Mouse (Mus musculus): ENCODE measurements around the gene Mroh2a. TPM values are rescaled to one million over a fixed set of nuclear protein-coding genes. Genes with fewer than 3 reads are reported as not detected.

Gene Mroh2a
- total RNA-seq, 1 experiment: 0.76 TPM

GRCm38 (mm10) chr1:88292057-88292456, 65.3 kb downstream of the Mroh2a start:
- Histone ChIP-seq H3K4me1 (ENCODE audit: control insufficient read depth in 2 of 2, insufficient read depth in 2 of 2, low read length in 2 of 2, poor library complexity in 1 of 2) (no peaks in the 10 kb centered on the region; a peak in 1 of 4 replicates), H3K36me3 (ENCODE audit: control insufficient read depth, insufficient read depth, low read length, poor library complexity, severe bottlenecking) (no peaks in the 10 kb centered on the region), H3K4me3 (ENCODE audit: insufficient read depth in 1 of 2, low read depth in 1 of 2, low read length in 2 of 2, poor library complexity in 1 of 2, severe bottlenecking in 1 of 2) (no peak overlapping the region), H3K9me3 (ENCODE audit: control insufficient read depth, insufficient read depth, low read depth, low read length) (no peaks in the 10 kb centered on the region), H3K27ac (ENCODE audit: insufficient read depth, low read depth, low read length, poor library complexity, severe bottlenecking) (no peak overlapping the region), H3K9ac (ENCODE audit: insufficient read depth, low read depth, low read length, poor library complexity, severe bottlenecking) (no peak overlapping the region)
- no peak for DNase-seq (ENCODE audit: low read depth, low spot score)
- in situ Hi-C loops (cut with MboI; ENCODE audit: low sequenced_read_pairs in 2 of 2, unreplicated experiment in 2 of 2): no loop called here
- no peak for TF ChIP-seq ZNF384 (IDR thresholded peaks at IDR 0.05; ENCODE audit: low read depth, low read length)
- TF ChIP-seq ZC3H11A (IDR thresholded peaks at IDR 0.05; ENCODE audit: borderline replicate concordance, low read depth, low read length): no peak
- no peak for TF ChIP-seq MAFK (IDR thresholded peaks at IDR 0.05; ENCODE audit: insufficient read depth, low read depth, low read length)

- Histone ChIP-seq H3K4me3 (ENCODE audit: insufficient read depth in 1 of 2, low read depth in 1 of 2, low read length in 2 of 2, poor library complexity in 1 of 2, severe bottlenecking in 1 of 2) (no peak overlapping the region), H3K9ac (ENCODE audit: insufficient read depth, low read depth, low read length, poor library complexity, severe bottlenecking) (no peak overlapping the region), H3K4me1 (ENCODE audit: control insufficient read depth in 2 of 2, insufficient read depth in 2 of 2, low read length in 2 of 2, poor library complexity in 1 of 2) (no peaks in the 10 kb centered on the region; a peak in 1 of 4 replicates), H3K36me3 (ENCODE audit: control insufficient read depth, insufficient read depth, low read length, poor library complexity, severe bottlenecking) (no peaks in the 10 kb centered on the region), H3K9me3 (ENCODE audit: control insufficient read depth, insufficient read depth, low read depth, low read length) (no peaks in the 10 kb centered on the region), H3K27ac (ENCODE audit: insufficient read depth, low read depth, low read length, poor library complexity, severe bottlenecking) (no peak overlapping the region)
- no peak for DNase-seq (ENCODE audit: low read depth, low spot score)
- TF ChIP-seq ZNF384 (IDR thresholded peaks at IDR 0.05; ENCODE audit: low read depth, low read length) (no peak), ZC3H11A (IDR thresholded peaks at IDR 0.05; ENCODE audit: borderline replicate concordance, low read depth, low read length) (no peak), MAFK (IDR thresholded peaks at IDR 0.05; ENCODE audit: insufficient read depth, low read depth, low read length) (no peak), CHD2 (IDR thresholded peaks at IDR 0.05; ENCODE audit: low read depth, low read length) (no peak), HCFC1 (IDR thresholded peaks at IDR 0.05; ENCODE audit: borderline replicate concordance, insufficient read depth, low read length) (no peak)
- in situ Hi-C loops (cut with MboI; ENCODE audit: low sequenced_read_pairs in 2 of 2, unreplicated experiment in 2 of 2): no loop called here
Measured at GRCm38 (mm10) chr1:88294650-88295049, 67.9 kb downstream of the Mroh2a start.

DNA sequence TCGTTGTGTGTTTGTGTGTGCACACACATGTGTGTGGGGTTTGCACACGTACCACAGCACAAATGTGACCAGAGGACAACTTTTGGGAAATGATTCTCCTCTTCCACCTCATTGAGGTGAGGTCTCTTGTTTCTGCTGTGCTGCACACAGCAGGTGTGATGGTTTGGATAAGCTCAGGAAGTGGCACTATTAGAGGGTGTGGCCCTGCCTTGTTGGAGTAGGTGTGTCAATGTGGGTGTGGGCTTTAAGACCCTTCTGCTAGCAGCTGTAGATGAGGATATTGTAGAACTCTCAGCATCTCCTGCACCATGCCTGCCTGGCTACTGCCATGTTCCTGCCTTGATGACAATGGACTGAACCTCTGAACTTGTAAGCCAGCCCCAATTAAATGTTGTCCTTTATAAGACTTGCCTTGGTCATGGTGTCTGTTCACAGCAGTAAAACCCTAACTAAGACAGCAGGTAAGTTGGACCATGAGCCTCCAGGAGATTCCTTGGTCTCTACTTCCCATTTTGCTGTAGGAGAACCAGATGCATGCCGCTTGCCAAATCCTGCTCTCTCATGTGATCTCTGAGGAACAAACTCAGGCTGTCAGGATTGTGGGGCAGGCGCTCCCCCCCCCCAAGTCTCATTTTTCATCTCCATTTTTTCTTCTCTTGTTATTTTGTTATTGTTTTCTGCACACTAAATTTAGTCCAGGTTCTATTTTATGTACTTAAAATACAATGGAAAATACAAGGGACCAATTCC, 69.6 kb downstream of the Mroh2a start:
- H3K36me3 ChIP-seq (ENCODE audit: control insufficient read depth, insufficient read depth, low read length, poor library complexity, severe bottlenecking): no peaks in the 10 kb centered on the region

DNA sequence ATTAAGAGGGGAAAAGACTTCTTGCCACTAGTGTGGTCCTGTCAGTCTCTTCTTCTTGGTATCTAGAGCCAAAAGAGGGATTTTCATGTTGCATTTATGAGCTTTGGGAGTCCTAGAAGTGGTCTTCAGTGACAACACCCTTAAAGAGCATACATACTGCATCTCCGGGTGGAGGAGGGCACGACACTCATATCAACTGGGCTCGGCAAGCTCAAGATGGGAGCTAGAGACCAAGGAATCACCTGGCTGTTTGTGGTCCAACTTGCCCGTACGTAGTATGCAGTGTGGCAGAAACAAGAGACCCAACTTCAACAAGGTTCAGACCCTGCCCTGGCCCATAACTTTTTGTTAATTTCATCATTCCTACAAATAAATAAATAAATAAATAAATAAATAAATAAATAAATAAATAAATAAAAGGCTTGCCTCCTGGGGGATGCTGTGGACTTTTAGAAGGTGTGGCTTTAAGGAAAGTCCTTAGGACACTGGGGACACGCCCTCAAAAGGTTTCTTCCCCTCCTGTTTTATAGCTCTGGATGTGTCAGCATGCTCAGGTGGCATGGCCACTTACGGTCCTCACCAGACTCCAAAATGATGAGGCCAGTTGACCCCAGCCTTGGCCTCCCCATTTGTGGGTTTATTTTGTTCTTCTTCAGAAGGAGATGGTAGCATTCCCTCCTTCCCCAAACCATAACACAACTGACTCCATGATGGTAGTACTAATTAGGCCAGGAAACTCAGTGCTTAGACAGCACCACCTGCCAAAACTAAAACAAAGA, 70.9 kb downstream of the Mroh2a start:
- Histone ChIP-seq H3K36me3 (ENCODE audit: control insufficient read depth, insufficient read depth, low read length, poor library complexity, severe bottlenecking) (no peaks in the 10 kb centered on the region), H3K9ac (ENCODE audit: insufficient read depth, low read depth, low read length, poor library complexity, severe bottlenecking) (no peak overlapping the region), H3K4me3 (ENCODE audit: insufficient read depth in 1 of 2, low read depth in 1 of 2, low read length in 2 of 2, poor library complexity in 1 of 2, severe bottlenecking in 1 of 2) (no peak overlapping the region), H3K27ac (ENCODE audit: insufficient read depth, low read depth, low read length, poor library complexity, severe bottlenecking) (no peak overlapping the region), H3K4me1 (ENCODE audit: control insufficient read depth in 2 of 2, insufficient read depth in 2 of 2, low read length in 2 of 2, poor library complexity in 1 of 2) (no peaks in the 10 kb centered on the region; a peak in 1 of 4 replicates), H3K9me3 (ENCODE audit: control insufficient read depth, insufficient read depth, low read depth, low read length) (no peaks in the 10 kb centered on the region)
- no peak for DNase-seq (ENCODE audit: low read depth, low spot score)
- in situ Hi-C loops (cut with MboI; ENCODE audit: low sequenced_read_pairs in 2 of 2, unreplicated experiment in 2 of 2): no loop called here
- no peak for TF ChIP-seq CHD2 (IDR thresholded peaks at IDR 0.05; ENCODE audit: low read depth, low read length)
- TF ChIP-seq MAFK (IDR thresholded peaks at IDR 0.05; ENCODE audit: insufficient read depth, low read depth, low read length): no peak
- TF ChIP-seq ZNF384 (IDR thresholded peaks at IDR 0.05; ENCODE audit: low read depth, low read length): no peak
- no peak for TF ChIP-seq ZC3H11A (IDR thresholded peaks at IDR 0.05; ENCODE audit: borderline replicate concordance, low read depth, low read length)

More for the DNA sequence above, 69.6 kb downstream of the Mroh2a start:
- no peak for TF ChIP-seq HCFC1 (IDR thresholded peaks at IDR 0.05; ENCODE audit: borderline replicate concordance, insufficient read depth, low read length)
- no peak for TF ChIP-seq CHD2 (IDR thresholded peaks at IDR 0.05; ENCODE audit: low read depth, low read length)
- TF ChIP-seq MAFK (IDR thresholded peaks at IDR 0.05; ENCODE audit: insufficient read depth, low read depth, low read length): no peak
- Histone ChIP-seq H3K9ac (ENCODE audit: insufficient read depth, low read depth, low read length, poor library complexity, severe bottlenecking) (no peak overlapping the region), H3K27ac (ENCODE audit: insufficient read depth, low read depth, low read length, poor library complexity, severe bottlenecking) (no peak overlapping the region), H3K9me3 (ENCODE audit: control insufficient read depth, insufficient read depth, low read depth, low read length) (no peaks in the 10 kb centered on the region), H3K4me3 (ENCODE audit: insufficient read depth in 1 of 2, low read depth in 1 of 2, low read length in 2 of 2, poor library complexity in 1 of 2, severe bottlenecking in 1 of 2) (no peak overlapping the region), H3K4me1 (ENCODE audit: control insufficient read depth in 2 of 2, insufficient read depth in 2 of 2, low read length in 2 of 2, poor library complexity in 1 of 2) (no peaks in the 10 kb centered on the region; a peak in 1 of 4 replicates)
- DNase-seq (ENCODE audit: low read depth, low spot score): no peak
- in situ Hi-C loops (cut with MboI; ENCODE audit: low sequenced_read_pairs in 2 of 2, unreplicated experiment in 2 of 2): no loop called here

Data from ES-E14 (cell line).